Comparison of ENCODE assay signal across 8 mouse cellular contexts in the genomic region with DNA sequence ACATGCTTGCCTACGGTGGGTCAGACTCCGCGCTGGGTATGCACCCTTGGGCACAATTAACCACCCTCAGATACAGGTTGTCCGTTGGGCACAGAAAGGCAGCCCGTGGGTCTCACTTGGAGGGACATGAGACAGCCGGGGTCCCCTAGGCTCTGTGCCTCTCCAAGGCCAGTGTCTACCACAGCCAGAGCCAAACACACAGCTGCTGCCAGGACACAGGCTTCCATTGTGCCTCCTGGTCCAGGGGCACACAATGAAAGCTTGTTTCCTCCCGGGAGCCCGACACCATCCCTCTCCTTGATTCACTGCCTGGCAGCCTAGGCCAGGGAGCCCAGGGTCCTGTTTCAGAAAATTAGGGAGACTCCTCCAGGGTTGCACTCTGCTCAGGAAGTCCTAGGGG.
A peak's percentile ranks its signal among the peaks of the same experiment; 100 is the strongest.
DNase-seq lines count a peak whose midpoint lies in the region; ATAC-seq and TF ChIP-seq lines count a peak whose summit lies in the region.

No protein-coding gene starts in this region.

- H3K9ac ChIP-seq in embryonic facial prominence, embryonic 15.5 days = no peak overlapping the region
- no peak overlapping the region for H3K9ac ChIP-seq in intestine, postnatal 0 days (ENCODE audit: low read depth, low read length)
- no peak overlapping the region for H3K9ac ChIP-seq in midbrain, embryonic 12.5 days (replicated peaks)

- ATAC-seq in embryonic facial prominence, embryonic 15.5 days (ENCODE audit: insufficient number of reproducible peaks, low FRiP score, low TSS enrichment, low read depth) = 0 out of 2 replicates have a peak, but pooled peaks have one; percentile 32
- no peak for ATAC-seq in intestine, postnatal 0 days
- ATAC-seq in midbrain, embryonic 12.5 days (ENCODE audit: low FRiP score, low read depth) = peak; percentile 59

- peak; percentile 36 for DNase-seq in cerebellum, adult 9-11 months
- DNase-seq in cerebellum, postnatal 14 days = no peak
- DNase-seq in spleen, adult 18-20 months = no peak
- no peak for DNase-seq in lung, adult 2 months
- DNase-seq in adrenal gland, adult 18-20 months (ENCODE audit: low spot score in 2 of 2) = no peak

- H3K4me3 ChIP-seq in embryonic facial prominence, embryonic 15.5 days (replicated peaks) = no peak overlapping the region
- H3K4me3 ChIP-seq in intestine, postnatal 0 days (ENCODE audit: low read depth, low read length) = no peak overlapping the region
- no peak overlapping the region for H3K4me3 ChIP-seq in midbrain, embryonic 12.5 days
- no peak overlapping the region for H3K4me3 ChIP-seq in lung, adult 2 months (replicated peaks; ENCODE audit: extremely low read depth, low read depth, low read length)

- TF ChIP-seq CTCF in intestine, postnatal 0 days (IDR thresholded peaks at IDR 0.05; ENCODE audit: low read depth) = no peak
- no peak for TF ChIP-seq CTCF in lung, adult 2 months (IDR thresholded peaks at IDR 0.05; ENCODE audit: insufficient read depth, low read length)

- H3K4me1 ChIP-seq in embryonic facial prominence, embryonic 15.5 days = peaks cover 25% of the 10 kb centered on the region
- 0 out of 2 replicates have a peak, but pooled peaks cover 2% of the 10 kb centered on the region for H3K4me1 ChIP-seq in intestine, postnatal 0 days (replicated peaks; ENCODE audit: control insufficient read depth, insufficient read depth, low read length)
- H3K4me1 ChIP-seq in midbrain, embryonic 12.5 days = peaks cover 10% of the 10 kb centered on the region; the same call in 1 of the 2 replicates
- no peaks in the 10 kb centered on the region for H3K4me1 ChIP-seq in lung, adult 2 months (ENCODE audit: control insufficient read depth, insufficient read depth, low read length)

- 54% methylated on average over 8 of the region's 8 CpGs for WGBS in embryonic facial prominence, embryonic 15.5 days
- 71% methylated on average over 8 of the region's 8 CpGs for WGBS in intestine, postnatal 0 days
- 77% methylated on average over 8 of the region's 8 CpGs for WGBS in midbrain, embryonic 12.5 days
- 82% methylated on average over 8 of the region's 8 CpGs for WGBS in lung, adult 2 months

- no peaks in the 10 kb centered on the region for H3K9me3 ChIP-seq in embryonic facial prominence, embryonic 15.5 days (replicated peaks)
- H3K9me3 ChIP-seq in intestine, postnatal 0 days (ENCODE audit: control insufficient read depth) = no peaks in the 10 kb centered on the region
- no peaks in the 10 kb centered on the region for H3K9me3 ChIP-seq in midbrain, embryonic 12.5 days

- no peaks in the 10 kb centered on the region for H3K36me3 ChIP-seq in embryonic facial prominence, embryonic 15.5 days
- H3K36me3 ChIP-seq in intestine, postnatal 0 days (ENCODE audit: control insufficient read depth, insufficient read depth) = no peaks in the 10 kb centered on the region
- no peaks in the 10 kb centered on the region for H3K36me3 ChIP-seq in midbrain, embryonic 12.5 days

- peak overlapping the region; percentile 58; the same call in 1 of the 2 replicates for H3K27ac ChIP-seq in embryonic facial prominence, embryonic 15.5 days (replicated peaks)
- peak overlapping the region; percentile 28; the same call in 1 of the 2 replicates for H3K27ac ChIP-seq in intestine, postnatal 0 days (ENCODE audit: low read depth, low read length)
- H3K27ac ChIP-seq in midbrain, embryonic 12.5 days (replicated peaks) = peak overlapping the region; percentile 25; the same call in 1 of the 2 replicates

- no peak for TF ChIP-seq POLR2A in lung, adult 2 months (IDR thresholded peaks at IDR 0.05; ENCODE audit: borderline replicate concordance, extremely low read depth, low read depth, low read length)

- no peaks in the 10 kb centered on the region for H3K27me3 ChIP-seq in embryonic facial prominence, embryonic 15.5 days
- H3K27me3 ChIP-seq in intestine, postnatal 0 days (replicated peaks; ENCODE audit: control insufficient read depth, insufficient read depth, low read length) = no peaks in the 10 kb centered on the region
- peaks cover 11% of the 10 kb centered on the region; the same call in 1 of the 2 replicates for H3K27me3 ChIP-seq in midbrain, embryonic 12.5 days

- no peak overlapping the region for H3K4me2 ChIP-seq in embryonic facial prominence, embryonic 15.5 days (replicated peaks)
- no peak overlapping the region for H3K4me2 ChIP-seq in intestine, postnatal 0 days (replicated peaks; ENCODE audit: low read depth)
- H3K4me2 ChIP-seq in midbrain, embryonic 12.5 days (replicated peaks) = no peak overlapping the region
